Mouse (Mus musculus) lung, postnatal 0 days (tissue): Measurements from ENCODE around the gene Rhbdd2.

Experiments used
- CTCF ChIP-seq: IDR thresholded peaks from 2 replicates; pipeline ENCODE4 v1.5.1; 2016; ENCODE audit warnings: antibody characterized with exemption, mild to moderate bottlenecking
- EP300 ChIP-seq: IDR thresholded peaks from 2 replicates; pipeline ENCODE4 v1.6.1; 2016; ENCODE audit warnings: antibody characterized with exemption, mild to moderate bottlenecking, control low read depth

DNA sequence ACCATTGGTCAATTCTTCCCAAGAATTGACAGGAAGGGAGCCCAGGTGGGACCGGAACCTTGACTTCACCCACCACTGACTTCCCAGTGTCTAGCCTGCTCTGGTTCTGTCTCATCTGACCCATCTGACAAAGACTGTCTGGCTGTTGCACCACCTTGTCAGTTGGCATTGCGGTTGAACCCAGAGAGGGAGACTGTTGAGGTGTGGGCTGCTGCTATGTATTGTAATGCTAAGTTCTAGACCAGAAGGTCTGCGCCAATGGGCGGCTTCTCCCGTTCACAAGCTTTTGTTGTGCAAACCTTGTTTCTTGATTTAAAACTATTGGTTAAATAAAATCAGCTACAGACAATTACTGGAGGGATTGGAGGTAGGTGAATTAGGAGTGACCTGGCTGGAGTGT, 24.7 kb downstream of the Rhbdd2 start:
- no peak for TF ChIP-seq EP300
- no peak for TF ChIP-seq CTCF
